Mouse (Mus musculus): ENCODE results near the gene Zbtb4.
A peak's percentile ranks its signal among the peaks of the same experiment; 100 is the strongest.

Zbtb4 gene

GRCm38 (mm10) chr11:69766126-69766609 lies 456 bp downstream of the Zbtb4 start:
- peak; percentile 68 to 75 for DNase-seq

- DNase-seq, result no peak
Observed at GRCm38 (mm10) chr11:69766872-69767624, 1.3 kb downstream of the Zbtb4 start.

DNA sequence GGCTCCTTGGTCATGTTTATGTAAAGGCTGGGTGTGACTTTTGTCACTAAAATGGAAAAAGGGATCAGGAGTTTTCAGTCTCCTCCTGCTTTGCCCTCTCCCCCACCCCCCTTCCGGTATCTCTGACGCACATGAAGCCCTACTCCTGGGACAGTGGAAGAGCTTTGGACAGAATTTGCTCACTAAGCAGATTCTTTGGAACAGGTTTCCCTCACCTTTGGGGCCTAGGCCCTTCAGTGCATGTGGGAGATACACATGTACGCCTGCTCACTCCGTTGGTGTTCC lies 1.9 kb downstream of the Zbtb4 start:
- no peak for DNase-seq

DNA sequence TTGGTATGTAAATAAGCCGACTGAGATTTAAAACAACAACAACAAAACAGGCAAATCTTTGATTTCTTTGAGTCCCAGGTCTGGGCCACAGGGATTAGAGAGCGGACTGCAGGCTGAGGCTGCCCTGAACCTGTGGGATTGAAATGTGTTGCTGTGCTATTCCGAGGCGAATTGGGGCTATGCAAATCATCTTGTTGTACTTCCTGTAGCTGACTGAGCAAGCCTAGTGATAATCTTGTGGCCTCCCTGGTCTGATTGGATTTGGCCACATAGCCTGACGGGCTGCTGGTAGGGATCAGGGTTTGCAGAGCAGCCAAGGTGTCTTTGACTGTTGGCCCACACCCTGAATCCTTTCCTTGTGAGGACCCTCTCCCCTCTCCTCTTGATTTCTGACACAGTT lies 9.2 kb downstream of the Zbtb4 start:
- no peak for DNase-seq

DNA sequence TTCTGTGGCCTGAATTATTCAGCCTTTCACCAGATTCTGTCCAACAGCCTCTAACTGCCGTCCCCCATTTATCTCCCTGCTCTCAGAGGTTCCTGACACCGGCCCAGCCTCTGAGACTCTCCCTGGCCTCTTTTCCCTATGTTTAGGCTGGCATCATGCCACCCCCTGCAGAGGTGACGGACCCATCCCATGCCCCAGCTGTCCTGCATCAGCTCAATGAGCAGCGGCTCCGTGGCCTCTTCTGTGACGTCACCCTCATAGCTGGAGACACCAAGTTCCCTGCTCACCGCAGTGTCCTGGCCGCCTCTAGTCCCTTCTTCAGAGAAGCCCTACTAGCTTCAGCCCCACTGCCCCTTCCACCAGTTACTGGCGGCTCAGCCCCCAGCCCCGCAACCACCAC lies 10.0 kb downstream of the Zbtb4 start:
- no peak for DNase-seq

GRCm38 (mm10) chr11:69776488-69776887 lies 10.8 kb downstream of the Zbtb4 start:
- no peak for DNase-seq

DNA sequence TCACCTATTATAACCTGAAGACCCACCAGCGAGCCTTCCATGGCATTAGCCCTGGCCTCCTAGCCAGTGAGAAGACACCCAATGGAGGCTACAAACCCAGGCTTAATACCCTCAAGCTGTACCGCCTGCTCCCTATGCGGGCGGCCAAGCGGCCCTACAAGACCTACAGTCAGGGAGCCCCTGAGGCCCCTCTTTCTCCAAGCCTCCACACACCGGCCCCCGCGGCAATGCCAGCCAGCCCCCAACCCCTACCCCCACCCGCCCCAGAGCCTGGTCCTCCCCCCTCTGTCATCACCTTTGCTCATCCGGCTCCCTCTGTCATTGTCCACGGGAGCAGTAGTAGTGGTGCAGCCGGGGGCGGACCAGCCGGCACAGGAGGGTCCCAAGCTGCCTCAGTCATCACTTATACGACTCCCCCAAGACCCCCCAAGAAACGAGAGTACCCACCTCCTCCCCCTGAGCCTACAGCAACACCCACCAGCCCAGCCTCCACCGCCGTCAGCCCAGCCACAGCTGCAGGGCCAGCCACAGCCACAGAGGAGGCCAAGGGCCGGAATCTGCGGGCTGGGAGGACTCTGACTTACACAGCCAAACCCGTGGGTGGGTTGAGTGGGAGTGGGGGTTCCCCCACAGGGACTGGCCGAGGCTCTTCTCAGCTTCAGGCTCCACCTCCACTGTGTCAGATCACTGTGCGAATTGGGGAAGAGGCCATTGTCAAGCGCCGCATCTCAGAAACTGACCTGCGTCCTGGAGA lies 12.0 kb downstream of the Zbtb4 start:
- no peak for DNase-seq

DNA sequence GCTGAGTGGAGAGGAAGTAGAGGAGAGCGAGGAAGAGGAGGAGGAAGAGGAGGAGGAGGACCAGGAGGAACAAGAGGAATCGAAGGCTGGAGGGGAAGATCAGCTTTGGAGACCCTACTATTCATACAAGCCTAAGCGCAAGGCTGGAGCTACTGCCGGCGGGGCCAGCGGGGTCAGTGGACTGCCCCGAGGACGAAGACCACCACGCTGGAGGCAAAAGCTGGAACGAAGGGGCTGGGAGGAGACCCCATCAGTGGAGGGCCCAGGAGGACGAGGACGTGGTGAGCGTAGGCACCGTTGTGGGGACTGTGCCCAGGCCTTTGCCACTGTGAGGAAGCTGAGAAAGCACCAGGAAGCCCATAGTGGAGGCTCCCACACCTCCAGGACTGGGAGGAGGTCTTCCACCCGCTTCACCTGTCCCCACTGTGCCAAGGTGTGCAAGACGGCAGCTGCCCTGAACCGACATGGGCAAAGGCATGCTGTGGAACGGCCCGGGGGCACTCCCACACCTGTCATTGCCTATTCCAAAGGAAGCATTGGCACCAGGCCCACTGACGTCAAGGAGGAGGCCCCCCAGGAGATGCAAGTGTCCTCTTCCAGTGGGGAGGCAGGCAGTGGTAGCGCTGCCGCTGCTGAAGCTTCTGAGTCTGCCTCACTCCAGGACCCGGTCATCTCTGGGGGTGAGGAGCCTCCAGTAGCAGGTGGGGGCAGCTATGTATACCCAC lies 12.7 kb downstream of the Zbtb4 start:
- DNase-seq, result no peak

- DNase-seq, result no peak
Observed at GRCm38 (mm10) chr11:69778985-69779384, 13.3 kb downstream of the Zbtb4 start.

DNA sequence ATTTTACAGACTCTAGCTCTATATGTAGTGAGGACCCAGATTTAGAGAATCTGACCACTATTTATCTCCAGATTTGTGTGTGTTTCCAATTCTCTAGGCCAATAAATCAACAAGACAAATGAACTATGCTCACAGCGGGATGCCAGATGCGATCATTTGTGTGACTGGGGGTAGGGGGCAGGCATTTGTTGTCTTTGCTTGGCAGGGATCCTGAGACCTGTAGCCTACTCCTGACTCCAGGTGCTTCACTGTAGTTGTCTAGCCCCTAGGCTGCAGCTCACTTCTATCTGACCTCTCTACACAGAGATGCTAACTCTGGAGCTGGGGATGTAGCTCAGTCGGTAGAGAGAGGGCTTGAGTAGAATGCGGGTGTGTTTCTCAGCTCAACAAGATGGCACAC lies 16.1 kb downstream of the Zbtb4 start:
- DNase-seq, result no peak

DNA sequence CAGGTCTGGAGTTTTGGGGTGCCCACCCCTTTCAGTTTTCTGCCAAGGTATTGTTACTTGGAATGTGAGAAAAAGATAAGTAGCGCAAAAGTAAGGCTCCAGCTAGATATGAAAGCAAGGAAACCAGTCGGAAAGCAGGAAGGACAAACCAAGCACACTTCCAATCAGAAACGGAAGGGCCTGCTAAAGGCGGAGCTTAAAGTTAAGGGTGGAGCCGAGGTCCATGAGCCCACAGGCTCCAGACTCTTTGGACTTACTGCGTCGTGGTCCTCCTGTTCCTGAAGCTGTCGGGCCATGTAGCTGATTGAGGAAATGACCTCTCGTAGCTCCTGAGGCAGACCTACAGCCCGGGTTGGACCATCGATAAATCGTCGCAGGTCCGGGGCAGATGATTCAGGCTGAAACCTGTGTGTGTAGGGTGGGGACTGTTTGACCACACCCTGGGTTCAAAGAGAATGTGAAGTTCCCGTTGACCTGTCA lies 19.1 kb downstream of the Zbtb4 start:
- no peak for DNase-seq

DNA sequence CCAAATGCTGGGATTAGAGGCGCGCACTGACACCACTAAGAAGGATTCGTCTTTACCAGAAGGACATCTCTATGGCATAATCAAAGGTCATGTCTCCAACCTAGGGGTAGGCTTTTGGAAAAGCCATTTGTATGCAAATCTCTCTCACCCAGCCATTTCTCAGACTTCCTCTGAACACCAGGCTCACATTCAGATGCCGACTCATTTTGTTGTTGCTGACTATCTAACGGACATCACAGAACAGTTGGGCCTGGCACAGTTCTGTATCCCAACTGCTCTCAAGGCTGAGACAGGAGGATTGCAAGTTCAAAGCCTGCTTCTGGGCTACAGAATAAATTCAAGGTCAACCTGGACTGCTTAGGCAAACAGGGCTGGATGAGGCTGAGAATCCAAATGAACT lies 21.6 kb downstream of the Zbtb4 start:
- DNase-seq, result no peak

GRCm38 (mm10) chr11:69789431-69789830 lies 23.7 kb downstream of the Zbtb4 start:
- DNase-seq, result no peak

DNA sequence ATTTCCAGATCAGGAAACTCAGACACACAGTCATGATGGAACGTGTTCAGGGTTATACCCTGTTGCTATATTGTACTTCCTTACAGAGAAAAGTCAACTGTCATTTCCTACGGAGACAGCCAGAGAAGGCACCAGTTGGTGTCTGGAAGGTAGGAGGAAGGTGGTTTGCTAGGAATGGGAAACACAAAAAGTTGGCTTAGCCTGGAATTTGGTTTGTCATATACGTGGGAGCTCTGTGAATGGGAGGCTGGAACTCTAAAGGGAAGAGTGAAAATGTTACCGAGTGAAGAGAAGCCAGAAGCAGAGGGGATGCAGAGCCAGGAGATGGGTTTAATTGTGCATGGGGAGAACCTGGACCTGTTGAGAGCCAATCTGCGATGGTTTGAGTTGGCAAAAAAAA lies 25.7 kb downstream of the Zbtb4 start:
- DNase-seq, result no peak

DNA sequence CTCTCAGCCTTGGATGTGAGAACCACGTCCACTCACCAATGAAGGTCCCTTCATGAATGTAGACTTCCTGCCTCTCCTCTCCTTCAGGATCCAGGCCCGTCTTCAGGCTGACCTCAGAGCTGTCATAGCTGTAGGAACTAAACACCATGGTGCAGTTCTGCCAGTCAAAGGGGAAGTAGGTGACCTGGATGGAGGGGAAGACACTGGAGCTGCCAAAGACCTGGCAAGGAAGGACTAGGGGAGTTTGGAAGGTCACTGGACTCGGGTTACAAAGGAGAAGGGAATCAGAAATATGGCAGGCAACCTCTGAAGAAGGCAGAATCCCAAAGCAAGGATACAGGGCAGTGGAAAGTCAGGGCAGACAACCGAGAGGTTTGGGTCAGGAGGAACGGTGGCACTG lies 27.7 kb downstream of the Zbtb4 start:
- no peak for DNase-seq

DNA sequence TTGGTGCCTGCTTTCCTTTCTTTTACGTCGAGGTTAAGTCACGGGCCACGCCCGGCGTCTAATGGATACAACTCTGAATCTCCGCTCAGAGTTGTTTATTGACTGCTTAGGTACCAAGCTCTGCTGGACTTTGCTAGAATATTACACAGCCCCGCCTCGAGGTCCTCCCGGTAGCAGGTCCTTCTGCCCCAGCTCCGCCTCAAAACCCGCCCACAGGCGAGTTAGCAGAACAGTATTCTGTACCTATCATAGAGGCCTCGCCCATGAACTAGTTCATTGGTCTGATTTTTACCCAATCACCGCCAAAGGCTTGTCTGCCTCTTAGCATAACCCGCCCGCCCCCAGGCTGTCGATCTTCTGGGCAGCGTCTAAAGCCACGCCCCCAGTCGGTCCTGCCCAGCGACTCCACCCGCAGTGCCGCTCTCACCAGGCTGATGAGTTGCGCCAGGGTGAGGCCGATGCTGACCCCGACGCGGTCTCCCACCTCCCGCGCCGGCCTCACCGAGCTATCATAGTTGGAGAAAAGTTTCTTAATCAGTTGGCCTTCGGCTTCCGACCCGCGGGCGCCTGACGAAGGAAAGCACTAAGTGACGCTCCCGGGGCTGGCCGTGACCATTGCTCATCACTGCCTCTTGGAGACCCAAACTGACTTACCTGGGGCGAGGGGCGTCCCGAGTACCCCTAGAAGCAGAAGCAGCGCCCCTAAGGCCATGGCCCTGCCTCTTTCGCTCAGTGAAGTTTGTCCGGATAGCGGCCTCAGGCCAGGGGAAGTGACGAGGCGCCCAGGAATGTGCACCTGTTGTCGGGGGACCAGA lies 29.7 kb downstream of the Zbtb4 start, which contains the start of gene Chrnb1:
Gene Chrnb1, minus strand, starts transcription at position 776 of the 815 bp plus-strand sequence.
- DNase-seq, result peak; percentile 90 to 92

- DNase-seq, result peak in 1 of 2 experiments; percentile 32
Observed at GRCm38 (mm10) chr11:69795983-69796435, 30.3 kb downstream of the Zbtb4 start.

GRCm38 (mm10) chr11:69797924-69798323 lies 32.2 kb downstream of the Zbtb4 start:
- DNase-seq, result no peak

DNA sequence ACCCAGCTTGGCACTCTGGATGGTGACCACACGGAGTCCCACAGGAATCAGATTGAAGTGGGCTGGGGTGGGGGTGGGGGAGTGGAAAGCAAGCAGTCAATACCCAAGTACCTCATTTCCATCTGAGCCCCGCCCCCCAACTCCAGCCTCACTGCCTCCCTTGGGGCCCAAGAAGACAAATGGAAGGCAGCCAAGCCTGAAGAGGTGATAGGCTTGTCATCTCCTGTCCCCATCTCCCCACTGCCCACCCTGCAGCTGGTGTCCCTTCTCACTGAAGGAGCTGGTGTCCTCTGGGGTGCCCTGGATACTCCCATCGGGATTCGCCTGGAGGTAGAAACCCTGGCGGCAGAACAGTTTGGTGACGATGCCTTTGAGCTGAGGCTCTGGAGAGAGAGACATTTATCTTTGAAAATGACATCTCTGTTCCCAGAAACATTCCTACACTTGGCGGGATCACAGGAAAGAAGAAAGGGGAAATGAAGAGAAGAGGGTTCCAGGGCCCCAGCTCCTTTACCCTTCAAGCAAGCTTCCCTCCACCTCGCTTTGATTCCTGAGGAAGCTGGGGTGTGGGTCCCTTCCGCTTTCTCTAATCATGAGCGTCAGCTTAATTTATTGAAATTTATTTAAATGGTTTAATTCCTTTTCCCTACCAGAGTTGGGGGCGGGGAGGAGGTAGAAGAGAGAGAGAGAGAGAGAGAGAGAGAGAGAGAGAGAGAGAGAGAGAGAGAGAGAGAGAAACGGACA lies 33.9 kb downstream of the Zbtb4 start:
- peak; percentile 48 to 53 for DNase-seq

- DNase-seq, result no peak
Observed at GRCm38 (mm10) chr11:69800138-69800391, 34.4 kb downstream of the Zbtb4 start.

- DNase-seq, result peak in 1 of 2 experiments; percentile 19
Observed at GRCm38 (mm10) chr11:69800392-69801197, 34.9 kb downstream of the Zbtb4 start.
